Mouse (Mus musculus) erythroblast, embryonic 14.5 days (primary cell): ENCODE measurements around the gene 2810006K23Rik.

Experiments
- GATA1 ChIP-seq: IDR thresholded peaks from 2 replicates; pipeline ENCODE4 v1.6.1; 2012; ENCODE audit warnings: low read length, inconsistent platforms, mixed read lengths
- TAL1 ChIP-seq: IDR thresholded peaks from 3 replicates; pipeline ENCODE4 v1.6.1; 2012; ENCODE audit warnings: low read length, inconsistent platforms, mixed read lengths

- TF ChIP-seq TAL1 = no peak
- TF ChIP-seq GATA1 = no peak
Observed at GRCm38 (mm10) chr5:124282854-124283253, 45.0 kb upstream of the 2810006K23Rik start.
